Mouse (Mus musculus): ENCODE measurements around the gene Slc9a2. TPM values are rescaled to one million over a fixed set of nuclear protein-coding genes. Genes with fewer than 3 reads are reported as not detected.

Slc9a2 gene
- polyA plus RNA-seq, 1 experiment from 2014 or later = not detected

Other genes with a start within 250 kb of the Slc9a2 start
- 0.04 to 0.10 TPM in 2 of 3 replicates, not detected in the other for gene Il18r1, start 215.0 kb upstream of the Slc9a2 start, polyA plus RNA-seq (2018)
- gene Il18rap, start 165.2 kb upstream of the Slc9a2 start, polyA plus RNA-seq (2018) = 0.28 to 1.1 TPM (median 0.87 TPM) in 3 replicates
- 0.04 to 0.11 TPM (median 0.06 TPM) in 3 replicates for gene Slc9a4, start 100.5 kb upstream of the Slc9a2 start, polyA plus RNA-seq (2018)
- gene Mfsd9, start 110.1 kb downstream of the Slc9a2 start, polyA plus RNA-seq (2018) = 3.8 to 4.1 TPM (median 3.8 TPM) in 3 replicates
- gene Tmem182, start 125.0 kb downstream of the Slc9a2 start, polyA plus RNA-seq (2018) = not detected in 3 replicates

Measured in macrophage (primary cell).